Mouse (Mus musculus) WW6 (cell line): ENCODE results near the gene Tmem95.
A peak's percentile ranks its signal among the peaks of the same experiment; 100 is the strongest.

ENCODE experiments used
- DNase-seq: peaks from one replicate; pipeline ENCODE4 v3.0.0-alpha.2; 2013; ENCODE audit warnings: low read depth, low spot score

Gene Tmem95

DNA sequence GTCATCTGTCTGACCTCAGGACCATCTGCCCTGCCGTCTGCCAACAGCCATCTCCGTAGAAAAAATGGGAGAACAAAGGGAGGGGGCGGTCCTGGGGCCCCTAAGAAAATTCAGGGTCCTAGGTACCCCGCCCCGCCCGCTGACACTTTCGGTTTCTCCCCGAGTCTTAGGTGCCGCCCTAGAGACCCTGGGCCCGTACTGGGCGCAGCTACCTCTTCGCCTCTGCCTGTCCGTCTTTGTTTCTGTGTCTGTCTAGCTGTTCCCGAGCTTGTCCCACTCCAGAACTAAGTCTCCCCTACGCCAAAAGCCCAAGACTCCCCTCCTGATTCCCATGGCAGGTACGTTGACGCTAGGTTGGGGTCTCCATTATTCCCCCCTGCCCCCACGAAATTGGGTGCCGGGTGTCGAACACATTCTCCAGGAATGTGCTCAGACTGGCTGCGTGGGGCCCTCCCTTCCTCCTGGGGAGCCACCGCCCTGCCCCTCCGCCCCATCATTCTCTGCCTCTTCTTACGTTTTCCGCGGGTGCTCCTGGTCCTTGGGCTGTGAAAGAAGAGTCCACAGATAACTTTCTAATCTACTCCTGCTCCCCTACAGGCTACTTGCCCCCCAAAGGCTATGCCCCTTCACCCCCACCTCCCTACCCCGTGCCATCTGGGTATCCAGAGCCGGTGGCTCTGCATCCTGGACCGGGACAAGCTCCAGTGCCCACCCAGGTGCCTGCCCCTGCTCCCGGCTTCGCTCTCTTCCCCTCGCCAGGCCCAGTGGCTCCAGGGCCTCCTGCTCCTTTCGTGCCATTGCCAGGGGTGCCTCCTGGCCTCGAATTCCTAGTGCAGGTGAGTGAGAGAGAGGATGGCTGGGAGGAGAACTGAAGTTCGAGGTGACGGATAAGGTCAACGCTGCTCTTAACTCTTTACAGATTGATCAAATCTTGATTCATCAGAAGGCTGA, 30.8 kb downstream of the Tmem95 start:
- DNase-seq, result no peak

DNA sequence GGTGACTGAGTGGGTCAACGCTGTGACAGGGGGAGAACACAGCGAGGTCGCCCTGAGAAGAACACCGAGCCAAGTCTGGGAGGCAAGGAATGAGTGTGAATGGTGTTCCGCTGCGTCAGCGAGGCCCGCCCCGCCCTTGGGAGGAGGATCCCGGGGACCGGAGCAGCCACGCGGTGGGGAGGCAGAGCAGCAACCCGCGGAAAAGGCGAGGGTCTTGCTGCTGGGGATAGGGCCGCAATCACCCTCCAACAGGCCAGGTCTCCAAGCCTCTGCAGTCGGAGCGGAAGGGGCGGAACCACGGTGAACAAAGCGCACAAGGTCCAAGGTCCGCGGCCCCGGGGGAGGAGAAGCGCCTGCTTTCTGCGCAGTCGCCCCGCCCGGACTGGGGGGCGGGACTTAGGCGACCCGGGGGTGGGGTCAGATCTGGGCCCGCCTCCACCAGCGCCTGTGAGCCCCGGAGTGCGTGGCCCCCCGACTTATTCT, 31.6 kb downstream of the Tmem95 start, which contains the start of gene Plscr3:
TSS of gene Plscr3 (plus strand) at position 179 of the 483 bp plus-strand sequence.
- DNase-seq, result peak; percentile 85

DNA sequence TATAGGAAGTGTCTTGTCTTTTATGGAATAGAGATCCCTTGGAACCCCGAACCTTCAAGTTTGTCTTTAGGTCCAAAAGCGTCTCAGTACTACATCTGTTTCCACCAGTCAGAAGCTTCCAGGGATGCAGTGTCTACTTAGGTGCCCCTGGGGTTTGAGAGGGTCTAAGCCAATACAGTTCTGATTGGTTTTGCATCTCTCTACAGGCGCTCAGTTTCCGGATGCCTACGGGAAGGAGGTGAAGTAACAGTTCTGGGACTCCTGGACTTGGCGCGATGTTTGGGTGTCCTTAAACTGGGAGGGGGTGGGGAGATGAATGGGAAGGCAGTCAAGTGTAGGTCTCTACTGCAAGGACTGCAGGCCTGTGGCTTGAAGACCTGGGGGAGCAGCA, 39.1 kb downstream of the Tmem95 start:
- no peak for DNase-seq

DNA sequence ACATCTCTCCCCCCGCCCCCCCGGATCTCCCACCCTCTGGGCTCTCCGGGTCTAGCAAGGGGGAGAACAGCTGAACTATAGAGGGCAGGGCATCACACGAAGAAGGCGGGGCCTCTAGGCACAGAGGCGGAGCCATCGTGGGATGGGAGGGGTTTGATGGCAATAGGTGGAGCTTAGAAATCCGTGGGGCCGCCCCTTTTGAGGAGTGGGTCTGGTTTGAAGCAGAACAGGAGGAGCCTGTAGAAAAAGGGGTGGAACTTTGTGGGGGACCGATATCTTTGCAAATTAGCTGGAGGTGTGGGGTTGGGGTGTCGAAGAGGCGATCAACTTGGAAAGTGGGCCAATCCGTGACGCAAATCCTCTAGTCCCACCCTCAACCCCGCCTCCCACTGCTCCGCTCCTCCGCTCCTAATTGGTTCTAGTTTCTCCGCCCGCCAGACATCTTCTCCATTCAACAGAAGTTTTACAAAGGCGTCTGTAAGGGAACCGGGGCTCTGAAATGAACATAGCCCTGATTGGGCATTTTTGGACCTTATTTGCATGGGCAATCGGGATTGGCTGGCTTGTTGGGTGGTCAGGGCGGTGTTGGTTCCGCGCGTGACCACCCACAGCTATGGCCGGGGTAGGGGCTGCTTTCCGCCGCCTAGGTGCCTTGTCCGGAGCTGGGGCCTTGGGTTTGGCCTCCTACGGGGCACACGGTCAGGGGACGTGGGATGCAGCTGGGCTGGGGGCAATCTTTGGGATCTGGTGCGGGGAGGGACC, 39.7 kb downstream of the Tmem95 start, which contains the start of gene Tmem256:
TSS of gene Tmem256 (plus strand) at position 563 of the 762 bp plus-strand sequence.
- peak; percentile 100 for DNase-seq

DNA sequence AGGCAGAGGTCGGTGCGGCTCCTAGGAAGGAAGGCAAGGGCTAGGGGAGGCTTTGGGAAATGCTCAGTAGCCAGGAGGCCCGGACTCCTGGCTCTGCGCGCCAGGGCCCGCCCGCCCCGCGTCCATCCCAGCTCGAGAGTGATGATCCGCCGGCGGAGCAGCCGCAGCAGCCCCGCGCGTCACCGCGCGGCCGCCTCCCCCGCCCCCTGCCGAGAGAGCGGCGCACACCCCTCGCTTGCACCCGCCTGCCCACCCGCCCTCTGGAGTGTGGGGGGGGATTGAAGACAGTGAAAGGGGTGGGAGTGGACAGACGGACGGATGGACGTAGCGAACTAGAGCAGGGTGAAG, 40.2 kb downstream of the Tmem95 start, which contains the start of gene Nlgn2:
TSS of gene Nlgn2 (minus strand) at position 181 of the 348 bp plus-strand sequence.
- DNase-seq, result no peak

GRCm38 (mm10) chr11:69836703-69837576, 40.9 kb downstream of the Tmem95 start:
- no peak for DNase-seq

DNA sequence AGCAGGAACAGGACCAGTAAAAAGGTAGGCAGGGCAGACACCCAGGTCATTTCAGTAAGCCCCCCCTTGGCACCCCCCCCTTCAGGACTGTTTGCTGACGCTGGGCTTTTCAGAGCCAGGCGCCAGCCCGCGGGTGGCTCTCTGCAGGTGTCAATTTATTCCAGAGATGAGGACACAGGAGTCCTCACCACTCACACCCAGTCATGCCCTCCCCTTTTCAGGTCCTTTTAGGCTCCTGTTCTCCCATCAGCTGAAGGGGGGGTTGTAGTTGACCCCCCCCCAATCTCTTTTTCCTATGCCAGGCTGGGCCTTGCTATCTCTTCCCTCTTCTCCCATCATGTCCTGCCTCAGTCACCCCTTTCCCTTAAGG, 41.9 kb downstream of the Tmem95 start:
- no peak for DNase-seq

GRCm38 (mm10) chr11:69835326-69835965, 42.4 kb downstream of the Tmem95 start:
- no peak for DNase-seq

DNA sequence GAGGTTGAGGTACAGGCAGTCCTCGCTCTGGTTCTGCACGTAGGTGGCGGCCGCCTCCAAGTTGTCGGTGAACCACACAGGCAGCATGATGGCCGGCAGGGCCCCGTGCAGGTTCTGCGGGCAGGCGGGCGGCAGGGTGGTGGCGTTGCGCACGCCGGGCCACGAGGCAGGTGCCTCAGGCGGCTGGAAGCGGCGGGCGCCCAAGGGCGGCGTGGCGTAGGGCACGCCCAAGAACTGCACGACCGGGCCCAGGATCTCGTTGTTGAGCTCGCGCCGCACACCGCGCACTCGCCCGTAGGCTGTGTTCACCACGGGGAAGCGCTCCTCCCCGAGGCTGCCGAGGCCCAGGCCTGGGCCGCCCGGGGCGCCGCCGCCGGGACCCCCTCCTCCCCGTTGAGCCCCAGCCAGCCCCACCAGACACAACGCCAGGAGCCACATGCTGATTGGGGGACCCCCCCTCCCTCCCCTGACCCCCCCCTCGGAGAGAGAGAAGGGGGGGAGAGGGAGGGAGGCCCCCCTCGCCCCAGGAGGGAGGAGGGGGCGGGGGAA, 43.7 kb downstream of the Tmem95 start:
- no peak for DNase-seq

GRCm38 (mm10) chr11:69833554-69833953, 44.3 kb downstream of the Tmem95 start:
- no peak for DNase-seq

DNA sequence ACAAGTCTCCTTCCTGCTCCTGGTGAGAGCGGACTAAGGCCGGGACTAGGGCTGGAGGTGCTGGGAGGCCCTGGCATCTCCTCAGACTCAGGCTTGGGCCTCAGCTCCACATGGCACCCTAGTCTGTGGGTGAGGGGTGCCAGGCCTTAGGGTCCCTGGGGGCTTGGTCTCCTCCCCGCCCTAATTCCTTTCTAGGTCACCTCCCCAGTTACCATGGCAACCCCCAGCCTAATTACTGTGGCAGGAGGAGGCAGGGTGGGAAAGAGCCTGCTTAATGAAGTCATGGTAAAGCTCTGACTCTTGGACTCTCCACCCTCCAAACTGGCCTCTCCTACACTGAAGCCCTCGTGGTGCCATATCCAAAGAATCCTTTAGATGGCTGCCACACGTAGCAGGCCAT, 49.0 kb downstream of the Tmem95 start:
- no peak for DNase-seq
